Mouse (Mus musculus): ENCODE data around the gene Vps35.

DNA sequence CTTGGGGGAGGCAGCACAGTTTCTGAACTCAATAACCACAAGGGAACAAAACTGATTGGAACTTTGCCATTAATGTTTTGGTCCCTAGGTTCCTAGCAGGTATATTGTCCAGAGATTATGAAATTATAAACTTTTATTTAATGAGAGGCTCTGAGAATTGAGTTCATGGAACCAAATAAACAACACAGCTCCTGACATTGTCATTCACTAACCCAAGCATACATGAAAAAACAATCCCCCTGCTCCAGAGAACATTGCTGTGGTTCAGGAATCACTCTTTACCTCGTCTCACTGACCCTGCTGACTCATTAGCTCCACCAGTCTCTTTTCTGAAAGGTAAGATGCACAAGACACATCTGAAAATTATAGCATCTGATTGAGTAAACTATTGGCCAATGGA, 73.9 kb downstream of the Vps35 start, which contains the start of gene Olfr371:
- TF ChIP-seq CTCF (IDR thresholded peaks at IDR 0.05; ENCODE audit: control insufficient read depth, insufficient read depth, insufficient read length) = no peak
- TF ChIP-seq USF1 (IDR thresholded peaks at IDR 0.05; ENCODE audit: low read depth) = no peak
- no peak for TF ChIP-seq MAX (IDR thresholded peaks at IDR 0.05)
- no peak for TF ChIP-seq MYOD1 (IDR thresholded peaks at IDR 0.05; ENCODE audit: control insufficient read depth, insufficient read length, low read depth)
- no peak for TF ChIP-seq MYOG (IDR thresholded peaks at IDR 0.05; ENCODE audit: control insufficient read depth, extremely low read depth, insufficient read length)

Measured in C2C12 (cell line).